Comparison of ENCODE assay signal across 8 mouse cellular contexts in genomic region chr9:96718888-96719287, GRCm38 (mm10). TPM values are rescaled to one million over a fixed set of nuclear protein-coding genes. Genes with fewer than 3 reads are reported as not detected.
DNase-seq lines count a peak whose midpoint lies in the region; ATAC-seq and TF ChIP-seq lines count a peak whose summit lies in the region.

No protein-coding gene starts in this region.

- H3K9ac ChIP-seq in heart, adult 2 months (ENCODE audit: low read depth, low read length): peak overlapping the region; percentile 99
- H3K9ac ChIP-seq in heart, embryonic 15.5 days: peak overlapping the region; percentile 97

- ATAC-seq in heart, embryonic 15.5 days (replicated peaks; ENCODE audit: insufficient number of reproducible peaks, insufficient read depth, low FRiP score, low read depth): no peak

- H3K79me2 ChIP-seq in heart, adult 2 months (replicated peaks; ENCODE audit: control insufficient read depth, insufficient read depth, low read length): peaks cover 2% of the 10 kb centered on the region; the same call in 1 of the 2 replicates
- H3K79me2 ChIP-seq in macrophage (ENCODE audit: inconsistent target): peaks cover 55% of the 10 kb centered on the region

- H3K27me3 ChIP-seq in heart, adult 2 months (ENCODE audit: control insufficient read depth, insufficient read depth, low read length): no peaks in the 10 kb centered on the region
- H3K27me3 ChIP-seq in E14TG2a.4 (ENCODE audit: insufficient read depth, low read length): no peaks in the 10 kb centered on the region
- no peaks in the 10 kb centered on the region for H3K27me3 ChIP-seq in heart, embryonic 15.5 days

- peak overlapping the region; percentile 65 for H3K4me3 ChIP-seq in heart, adult 2 months
- peak overlapping the region; percentile 88 for H3K4me3 ChIP-seq in E14TG2a.4 (replicated peaks; ENCODE audit: low read length)
- peak overlapping the region; percentile 85 for H3K4me3 ChIP-seq in heart, embryonic 15.5 days
- peak overlapping the region; percentile 65 for H3K4me3 ChIP-seq in macrophage (ENCODE audit: inconsistent target)

- WGBS in heart, adult 2 months: 38% methylated on average over 10 of the region's 10 CpGs
- WGBS in heart, embryonic 15.5 days: 47% methylated on average over 10 of the region's 10 CpGs
- 39% methylated on average over 10 of the region's 10 CpGs for WGBS in macrophage (ENCODE audit: missing documents)

- peak overlapping the region; percentile 79 for H3K4me2 ChIP-seq in heart, embryonic 15.5 days

- no peaks in the 10 kb centered on the region for H3K9me3 ChIP-seq in E14TG2a.4 (ENCODE audit: low read length)
- no peaks in the 10 kb centered on the region for H3K9me3 ChIP-seq in heart, embryonic 15.5 days (replicated peaks)

- intact Hi-C loops in heart, adult 2 months (cut with DNase I): loop anchor here (2.0 to 5.0 kb wide), 3 partner anchors 40 to 87 kb away; partner anchors contain the start of gene Rasa2
- intact Hi-C loops in heart, postnatal 36 days (cut with DNase I): no loop called here

- no peak for DNase-seq in heart, adult 2 months
- no peak for DNase-seq in heart, postnatal 36 days
- DNase-seq in right cerebral cortex, postnatal 36 days (ENCODE audit: low spot score in 2 of 2): no peak
- no peak for DNase-seq in right cerebral cortex, postnatal 4 days
- no peak for DNase-seq in spleen, adult 12 weeks (ENCODE audit: low spot score)

- TF ChIP-seq EP300 in heart, adult 2 months (IDR thresholded peaks at IDR 0.05; ENCODE audit: insufficient read depth, low read depth, low read length): no peak

- peaks cover 30% of the 10 kb centered on the region for H3K36me3 ChIP-seq in heart, adult 2 months (ENCODE audit: control insufficient read depth, insufficient read depth, low read length)
- H3K36me3 ChIP-seq in E14TG2a.4 (ENCODE audit: insufficient read depth, low read length): peaks cover 11% of the 10 kb centered on the region; the same call in 1 of the 2 replicates
- H3K36me3 ChIP-seq in heart, embryonic 15.5 days: peaks cover 3% of the 10 kb centered on the region; the same call in 1 of the 2 replicates
- peaks cover 8% of the 10 kb centered on the region; the same call in 1 of the 2 replicates for H3K36me3 ChIP-seq in macrophage (ENCODE audit: inconsistent target)

- peak overlapping the region; percentile 99 for H3K27ac ChIP-seq in heart, adult 2 months
- H3K27ac ChIP-seq in heart, embryonic 15.5 days: peak overlapping the region; percentile 98
- peak overlapping the region; percentile 54 for H3K27ac ChIP-seq in macrophage

- H3K4me1 ChIP-seq in heart, adult 2 months (ENCODE audit: control insufficient read depth, insufficient read depth, low read length): peaks cover 12% of the 10 kb centered on the region
- peaks cover 83% of the 10 kb centered on the region for H3K4me1 ChIP-seq in E14TG2a.4 (replicated peaks; ENCODE audit: low read depth, low read length)
- H3K4me1 ChIP-seq in heart, embryonic 15.5 days (replicated peaks): peaks cover 44% of the 10 kb centered on the region

- no peak for TF ChIP-seq POLR2A in heart, adult 2 months (IDR thresholded peaks at IDR 0.05; ENCODE audit: insufficient read depth, low read depth, low read length)

- TF ChIP-seq CTCF in heart, adult 2 months (IDR thresholded peaks at IDR 0.05): no peak
- TF ChIP-seq CTCF in E14TG2a.4 (conservative IDR thresholded peaks at IDR 0.05; ENCODE audit: low read length): no peak

RNA-seq across cellular contexts. Expression of gene Zbtb38, which starts 33.7 kb away (rescaled TPM):
- 10 to 100 TPM; 42.3 to 43.5 TPM for total RNA-seq in heart, adult 2 months (2021)
- 9.0 and 16.0 TPM in 2 replicates for polyA plus RNA-seq in heart, adult 2 months (2012; rRNA removed)
- 10 to 100 TPM; 39.1 to 39.8 TPM for total RNA-seq in heart, postnatal 36 days (2021)
- polyA plus RNA-seq in heart, embryonic 15.5 days (2015; fragmentation: Nextera tagmentation; extraction: Ambion mirVana): 28.7 and 29.8 TPM in 2 replicates
- total RNA-seq in macrophage (2018; cell fraction: chromatin; rRNA removed): 10 to 100 TPM in 25 of 26 experiments, 1 to 10 TPM in 1; 9.3 to 58.6 (median 22.7) TPM
- 10 to 100 TPM; 12.6 to 50.5 (median 23.2) TPM for total RNA-seq in macrophage (2018; cell fraction: cytosol; rRNA removed)
- 10 to 100 TPM; 14.7 to 57.0 (median 26.5) TPM for total RNA-seq in macrophage (2018; cell fraction: nucleus; rRNA removed)
- polyA plus RNA-seq in macrophage (2018): 11.3 to 18.9 TPM (median 18.6 TPM) in 3 replicates
